Mouse (Mus musculus) thymus, postnatal 36 days (tissue): ENCODE measurements around the gene Dmd.

Experiments used
- DNase-seq, 2 experiments: peaks; one replicate each; pipeline ENCODE4 v3.0.0; 2022; ENCODE audit warnings: mixed read lengths in 2 of 2

The Dmd gene

GRCm38 (mm10) chrX:85049593-85049992 lies 2100.9 kb downstream of the Dmd start:
- DNase-seq: no peak

- no peak for DNase-seq
Measured at GRCm38 (mm10) chrX:85073602-85074001, 2124.9 kb downstream of the Dmd start.

GRCm38 (mm10) chrX:85076845-85077244 lies 2128.2 kb downstream of the Dmd start:
- no peak for DNase-seq

- no peak for DNase-seq
Measured at GRCm38 (mm10) chrX:85077605-85078004, 2128.9 kb downstream of the Dmd start.

GRCm38 (mm10) chrX:85079174-85079573 lies 2130.5 kb downstream of the Dmd start:
- DNase-seq: no peak

GRCm38 (mm10) chrX:85084237-85085153 lies 2135.8 kb downstream of the Dmd start:
- DNase-seq: no peak

- DNase-seq: no peak
Measured at GRCm38 (mm10) chrX:85089506-85089905, 2140.8 kb downstream of the Dmd start.

GRCm38 (mm10) chrX:85093354-85093753 lies 2144.7 kb downstream of the Dmd start:
- no peak for DNase-seq

GRCm38 (mm10) chrX:85098691-85099090 lies 2150.0 kb downstream of the Dmd start:
- DNase-seq: no peak

- no peak for DNase-seq
Measured at GRCm38 (mm10) chrX:85112418-85112817, 2163.7 kb downstream of the Dmd start.

GRCm38 (mm10) chrX:85132706-85133105 lies 2184.0 kb downstream of the Dmd start:
- no peak for DNase-seq

GRCm38 (mm10) chrX:85137293-85137692 lies 2188.6 kb downstream of the Dmd start:
- no peak for DNase-seq

GRCm38 (mm10) chrX:85171264-85171663 lies 2222.6 kb downstream of the Dmd start:
- DNase-seq: no peak

- no peak for DNase-seq
Measured at GRCm38 (mm10) chrX:85187565-85187964, 2238.9 kb downstream of the Dmd start.

- no peak for DNase-seq
Measured at GRCm38 (mm10) chrX:85193856-85194255, 2245.2 kb downstream of the Dmd start.

- DNase-seq: no peak
Measured at GRCm38 (mm10) chrX:85197688-85198087, 2249.0 kb downstream of the Dmd start.

GRCm38 (mm10) chrX:85199398-85199797 lies 2250.7 kb downstream of the Dmd start:
- DNase-seq: no peak

- no peak for DNase-seq
Measured at GRCm38 (mm10) chrX:85207001-85207400, 2258.3 kb downstream of the Dmd start.

GRCm38 (mm10) chrX:85226883-85227282 lies 2278.2 kb downstream of the Dmd start:
- peak; percentile 33 to 34 for DNase-seq

GRCm38 (mm10) chrX:85249379-85249778 lies 2300.7 kb downstream of the Dmd start, which contains the start of gene Fthl17a:
Gene Fthl17a, plus strand, starts transcription at chrX:85249679.
- DNase-seq: no peak
